Mouse (Mus musculus): Measurements from ENCODE around the gene Oprl1. TPM values are rescaled to one million over a fixed set of nuclear protein-coding genes. Genes with fewer than 3 reads are reported as not detected.

The Oprl1 gene
- polyA plus RNA-seq, 1 experiment from 2014 or later: 5.0 TPM

DNA sequence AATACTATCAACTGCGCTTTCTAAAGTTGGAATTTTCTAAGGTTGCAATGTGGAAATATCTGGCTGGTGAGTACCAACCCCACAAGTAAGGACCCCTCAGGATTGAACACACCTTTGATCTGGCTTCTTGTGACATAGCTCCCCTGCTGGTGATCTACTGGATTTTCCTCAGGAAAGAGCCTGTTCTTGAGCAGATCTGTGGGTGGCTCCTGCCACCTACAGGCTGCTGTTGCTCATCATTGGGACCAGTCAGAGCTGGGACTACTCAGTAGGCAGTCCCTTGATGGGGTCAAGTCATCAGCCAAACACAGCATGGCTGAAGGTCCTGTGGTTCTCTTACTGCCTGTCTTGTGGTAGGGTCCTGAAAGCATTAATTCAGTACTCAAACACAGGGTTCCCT lies 36.0 kb upstream of the Oprl1 start:
- peaks cover 28% of the 10 kb centered on the region for H3K4me1 ChIP-seq
- H3K4me2 ChIP-seq: no peak overlapping the region
- H3K36me3 ChIP-seq: no peaks in the 10 kb centered on the region
- WGBS: 38% methylated on average over 1 of the region's 1 CpGs
- no peak overlapping the region for H3K4me3 ChIP-seq
- no peaks in the 10 kb centered on the region for H3K9me3 ChIP-seq
- H3K27me3 ChIP-seq (replicated peaks): peaks cover 13% of the 10 kb centered on the region
- ATAC-seq (ENCODE audit: extremely low read depth, insufficient number of reproducible peaks, low FRiP score, low TSS enrichment): 0 out of 2 replicates have a peak, but pooled peaks have one; percentile 35
- no peak overlapping the region for H3K27ac ChIP-seq (replicated peaks)
- no peak overlapping the region for H3K9ac ChIP-seq

DNA sequence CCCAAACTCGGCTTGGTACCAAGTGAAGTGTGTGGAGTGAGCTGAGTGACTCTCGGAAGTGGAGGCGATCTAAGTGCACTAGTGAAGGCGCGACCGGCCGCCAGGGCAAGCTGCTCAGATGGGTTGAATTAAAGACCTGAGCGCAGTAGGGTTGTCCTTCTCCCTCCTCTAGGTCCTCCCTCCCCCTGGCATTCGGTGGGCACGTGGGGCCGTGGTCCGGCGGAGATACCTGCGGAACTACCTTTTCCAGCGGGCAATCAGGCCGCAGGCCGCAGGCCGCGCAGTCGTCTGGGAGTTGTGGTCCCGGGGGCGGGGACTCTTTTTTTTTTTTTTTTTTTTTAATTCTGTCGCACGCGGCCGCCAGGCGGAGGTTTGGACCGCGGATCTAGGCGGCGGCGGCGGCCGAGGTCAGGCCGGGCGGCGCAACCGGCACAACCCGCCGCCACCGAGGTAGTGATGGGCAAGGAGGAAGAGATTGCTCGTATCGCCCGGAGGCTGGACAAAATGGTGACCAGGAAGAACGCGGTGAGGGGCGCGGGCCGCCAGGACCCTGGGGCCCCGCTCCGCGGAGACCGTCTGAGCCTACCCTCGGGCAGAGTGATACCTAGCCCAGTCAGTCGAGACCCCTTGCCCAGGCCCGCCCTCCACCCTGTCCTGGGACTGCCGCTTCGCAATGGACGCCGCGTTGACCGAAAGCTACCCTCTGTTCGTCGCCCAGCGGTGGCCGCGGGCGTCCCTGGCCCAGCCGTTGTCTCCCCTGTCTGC lies 34.7 kb upstream of the Oprl1 start, which contains the start of gene Tcea2:
TSS of gene Tcea2 (plus strand) at position 360 of the 765 bp plus-strand sequence.
- Histone ChIP-seq H3K4me3 (peak within 1 kb of the TSS; percentile 80), H3K4me2 (peak within 1 kb of the TSS; percentile 94), H3K4me1 (peaks cover 27% of the 10 kb centered on the region), H3K9ac (peak within 1 kb of the TSS; percentile 96), H3K9me3 (no peaks in the 10 kb centered on the region), H3K36me3 (no peaks in the 10 kb centered on the region), H3K27me3 (replicated peaks) (peaks cover under 1% of the 10 kb centered on the region; the same call in 1 of the 2 replicates), H3K27ac (replicated peaks) (peak within 1 kb of the TSS; percentile 67)
- peak; percentile 31; the same call in 1 of the 2 replicates for ATAC-seq (ENCODE audit: extremely low read depth, insufficient number of reproducible peaks, low FRiP score, low TSS enrichment)
- WGBS: under 1% methylated on average over 51 of the region's 69 CpGs

DNA sequence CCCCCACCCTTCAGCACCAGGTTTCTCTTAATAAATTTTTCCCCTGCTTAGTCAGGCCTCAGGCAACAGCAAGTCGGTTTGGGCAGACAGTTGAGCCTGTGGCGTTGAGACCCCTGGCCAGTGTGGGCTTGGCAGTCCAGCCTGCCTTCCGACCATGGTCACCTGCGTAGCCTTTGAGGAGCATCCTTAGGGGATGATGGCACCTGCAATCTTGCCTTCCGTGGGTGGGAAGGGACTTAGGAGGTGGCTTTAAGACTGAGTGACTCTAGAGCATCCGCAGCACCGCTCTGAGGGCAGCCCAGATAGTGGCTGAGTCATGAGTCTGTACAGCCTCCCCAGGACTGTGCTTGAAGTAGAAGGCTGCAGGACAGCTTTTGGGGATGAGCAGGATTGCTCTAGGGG lies 34.1 kb upstream of the Oprl1 start:
- Histone ChIP-seq H3K9ac (peak overlapping the region; percentile 96), H3K9me3 (no peaks in the 10 kb centered on the region), H3K27ac (replicated peaks) (peak overlapping the region; percentile 63), H3K4me3 (peak overlapping the region; percentile 80), H3K4me1 (peaks cover 21% of the 10 kb centered on the region), H3K4me2 (peak overlapping the region; percentile 94), H3K36me3 (peaks cover 2% of the 10 kb centered on the region), H3K27me3 (replicated peaks) (no peaks in the 10 kb centered on the region)
- no peak for ATAC-seq (ENCODE audit: extremely low read depth, insufficient number of reproducible peaks, low FRiP score, low TSS enrichment)
- WGBS: 17% methylated on average over 7 of the region's 7 CpGs

DNA sequence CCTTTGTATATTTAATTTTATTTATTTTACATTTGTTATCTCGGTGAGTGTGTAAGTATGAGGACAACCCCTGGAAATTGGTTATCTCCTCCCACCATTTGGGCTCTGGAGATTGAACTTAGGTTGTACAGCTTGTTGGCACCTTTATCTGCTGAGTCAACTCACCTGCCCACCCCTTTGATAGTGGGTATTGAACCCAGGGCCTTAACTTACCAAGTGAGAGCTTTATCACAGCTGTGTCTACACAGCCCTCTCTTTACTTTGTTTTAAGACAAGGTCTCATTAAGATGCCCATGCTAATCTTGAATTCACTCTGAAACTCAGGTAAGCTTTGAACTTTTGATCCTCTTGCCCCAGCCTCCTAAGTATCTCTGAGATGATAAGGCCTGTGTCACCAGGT lies 32.8 kb upstream of the Oprl1 start:
- no peak overlapping the region for H3K9ac ChIP-seq
- H3K9me3 ChIP-seq: no peaks in the 10 kb centered on the region
- 71% methylated on average over 1 of the region's 1 CpGs for WGBS
- peaks cover 16% of the 10 kb centered on the region for H3K4me1 ChIP-seq
- H3K4me2 ChIP-seq: no peak overlapping the region
- peaks cover 15% of the 10 kb centered on the region for H3K36me3 ChIP-seq
- H3K27me3 ChIP-seq (replicated peaks): no peaks in the 10 kb centered on the region
- ATAC-seq (ENCODE audit: extremely low read depth, insufficient number of reproducible peaks, low FRiP score, low TSS enrichment): no peak
- no peak overlapping the region for H3K4me3 ChIP-seq
- H3K27ac ChIP-seq (replicated peaks): no peak overlapping the region

DNA sequence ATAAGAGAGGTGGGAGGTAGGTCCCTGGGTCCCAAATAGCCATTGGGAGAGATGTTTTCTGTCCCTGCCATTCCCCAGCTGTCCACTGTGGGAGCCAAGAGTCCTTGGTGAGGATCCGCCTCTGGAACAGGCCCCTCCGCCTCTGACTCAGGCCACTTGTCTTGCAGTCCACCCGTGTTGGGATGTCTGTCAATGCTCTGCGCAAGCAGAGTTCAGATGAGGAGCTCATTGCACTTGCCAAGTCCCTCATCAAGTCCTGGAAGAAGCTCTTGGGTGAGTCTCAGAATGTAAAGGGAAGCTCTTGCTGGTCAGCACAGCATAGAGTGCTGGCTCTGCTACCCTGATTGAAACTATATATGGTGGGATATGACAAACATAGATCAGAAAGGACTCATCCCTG lies 31.4 kb upstream of the Oprl1 start:
- no peak overlapping the region for H3K4me2 ChIP-seq
- H3K4me1 ChIP-seq: peaks cover 16% of the 10 kb centered on the region
- no peak overlapping the region for H3K27ac ChIP-seq (replicated peaks)
- no peaks in the 10 kb centered on the region for H3K27me3 ChIP-seq (replicated peaks)
- ATAC-seq (ENCODE audit: extremely low read depth, insufficient number of reproducible peaks, low FRiP score, low TSS enrichment): no peak
- H3K9me3 ChIP-seq: no peaks in the 10 kb centered on the region
- H3K9ac ChIP-seq: no peak overlapping the region
- H3K4me3 ChIP-seq: no peak overlapping the region
- 49% methylated on average over 4 of the region's 4 CpGs for WGBS
- H3K36me3 ChIP-seq: peaks cover 29% of the 10 kb centered on the region

DNA sequence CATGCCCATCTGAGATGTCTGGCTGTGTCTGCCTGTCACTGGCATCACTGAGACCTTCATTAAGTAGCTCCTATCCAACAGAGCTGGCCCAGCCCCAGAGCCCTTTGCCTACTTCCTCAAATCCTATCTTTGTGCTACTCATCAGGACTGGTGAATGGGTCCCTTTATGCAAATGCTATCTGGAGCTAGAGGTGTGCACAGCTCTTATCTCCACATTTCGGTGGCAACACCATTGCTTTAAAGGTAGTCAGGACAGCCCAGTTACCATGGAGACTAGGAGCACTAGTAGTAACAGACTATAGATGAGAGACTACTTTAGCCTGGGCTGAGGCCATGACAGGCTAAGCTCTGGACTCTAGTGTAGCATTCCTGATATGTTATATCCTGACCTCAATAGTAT lies 30.1 kb upstream of the Oprl1 start:
- WGBS: 71% methylated on average over 1 of the region's 1 CpGs

DNA sequence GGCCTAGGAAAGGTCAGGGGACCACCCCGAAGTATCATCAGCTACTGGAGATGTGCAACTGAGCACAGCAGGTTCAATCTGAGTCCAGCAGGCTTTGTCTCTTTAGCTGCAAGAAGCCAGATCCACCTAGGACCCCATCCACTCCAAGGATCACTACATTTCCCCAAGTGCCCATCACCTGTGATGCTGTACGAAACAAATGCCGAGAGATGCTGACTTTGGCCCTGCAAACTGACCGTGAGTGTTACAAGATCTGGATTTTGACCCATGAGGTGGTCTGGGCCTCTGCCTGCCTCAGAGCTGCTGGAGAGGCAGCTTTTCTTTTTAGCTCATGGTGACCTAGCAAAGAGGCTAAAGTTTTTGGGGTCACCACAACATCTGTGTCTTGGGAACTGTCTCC lies 29.1 kb upstream of the Oprl1 start:
- Histone ChIP-seq H3K36me3 (peaks cover 40% of the 10 kb centered on the region), H3K4me3 (no peak overlapping the region), H3K9ac (no peak overlapping the region), H3K27me3 (replicated peaks) (no peaks in the 10 kb centered on the region), H3K27ac (replicated peaks) (no peak overlapping the region), H3K4me2 (no peak overlapping the region), H3K9me3 (no peaks in the 10 kb centered on the region), H3K4me1 (peaks cover 18% of the 10 kb centered on the region)
- 84% methylated on average over 4 of the region's 4 CpGs for WGBS
- ATAC-seq (ENCODE audit: extremely low read depth, insufficient number of reproducible peaks, low FRiP score, low TSS enrichment): no peak

More for the DNA sequence above, 30.1 kb upstream of the Oprl1 start:
- Histone ChIP-seq H3K4me1 (peaks cover 11% of the 10 kb centered on the region), H3K9me3 (no peaks in the 10 kb centered on the region), H3K27ac (replicated peaks) (no peak overlapping the region), H3K9ac (no peak overlapping the region), H3K4me3 (no peak overlapping the region), H3K27me3 (replicated peaks) (no peaks in the 10 kb centered on the region), H3K36me3 (peaks cover 40% of the 10 kb centered on the region), H3K4me2 (no peak overlapping the region)
- ATAC-seq (ENCODE audit: extremely low read depth, insufficient number of reproducible peaks, low FRiP score, low TSS enrichment): no peak

DNA sequence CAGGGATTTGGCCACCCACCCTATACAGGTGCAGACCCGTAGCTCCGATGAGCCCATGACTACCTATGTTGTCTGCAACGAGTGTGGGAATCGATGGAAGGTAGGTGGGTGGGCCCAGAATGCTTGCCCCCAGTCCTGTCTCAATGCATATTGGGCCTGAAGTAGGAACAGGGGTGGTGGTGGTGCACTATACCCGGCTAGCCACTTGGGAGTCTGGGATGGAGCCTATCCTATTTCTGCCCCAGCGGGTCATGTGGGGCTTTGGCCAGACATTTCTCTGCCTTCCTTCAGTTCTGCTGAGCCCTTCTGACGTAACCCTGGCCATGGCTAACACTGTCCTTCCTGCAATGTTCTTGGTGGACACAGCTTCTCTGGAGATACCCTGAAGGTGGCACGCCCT lies 27.2 kb upstream of the Oprl1 start:
- H3K27me3 ChIP-seq (replicated peaks): no peaks in the 10 kb centered on the region
- no peak overlapping the region for H3K4me2 ChIP-seq
- 90% methylated on average over 8 of the region's 8 CpGs for WGBS
- H3K36me3 ChIP-seq: peaks cover 40% of the 10 kb centered on the region
- no peak for ATAC-seq (ENCODE audit: extremely low read depth, insufficient number of reproducible peaks, low FRiP score, low TSS enrichment)
- no peak overlapping the region for H3K4me3 ChIP-seq
- H3K9me3 ChIP-seq: no peaks in the 10 kb centered on the region
- no peak overlapping the region for H3K27ac ChIP-seq (replicated peaks)
- peaks cover 13% of the 10 kb centered on the region for H3K4me1 ChIP-seq
- H3K9ac ChIP-seq: no peak overlapping the region

DNA sequence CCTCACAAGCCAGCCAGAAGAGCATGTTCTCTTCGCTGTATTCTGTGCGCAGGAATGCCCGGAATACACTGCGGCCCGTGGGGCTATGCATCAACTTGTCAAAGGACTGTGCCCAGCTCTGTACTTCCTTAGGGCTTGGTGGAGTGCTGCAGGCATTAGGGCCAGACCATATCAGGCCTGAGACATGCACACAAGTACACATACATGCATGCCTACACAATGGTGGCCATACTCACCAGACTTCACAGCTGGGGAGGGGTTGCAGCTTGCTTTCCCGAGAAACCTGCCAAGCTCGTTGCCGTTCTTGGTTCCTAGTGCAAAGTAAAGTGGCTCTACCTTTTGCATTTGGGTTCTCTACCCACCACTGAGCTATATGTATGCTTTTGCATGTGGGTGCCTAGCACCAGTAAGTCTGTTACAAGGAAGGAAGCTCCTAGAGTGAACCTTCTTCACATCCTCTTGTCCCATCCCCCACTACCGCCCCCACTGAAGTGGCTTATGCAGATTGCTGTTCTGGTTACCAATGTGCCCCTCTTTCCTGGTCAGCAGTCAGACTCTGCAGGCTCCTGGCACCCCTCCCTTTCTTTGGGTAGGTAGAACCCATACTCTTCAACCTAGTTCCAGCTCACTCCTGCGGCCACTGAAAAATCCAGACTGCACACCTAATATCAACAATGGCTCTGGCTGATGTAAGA lies 25.2 kb upstream of the Oprl1 start:
- ATAC-seq (ENCODE audit: extremely low read depth, insufficient number of reproducible peaks, low FRiP score, low TSS enrichment): no peak
- no peak overlapping the region for H3K27ac ChIP-seq (replicated peaks)
- H3K9me3 ChIP-seq: no peaks in the 10 kb centered on the region
- H3K9ac ChIP-seq: no peak overlapping the region
- no peak overlapping the region for H3K4me3 ChIP-seq
- no peak overlapping the region for H3K4me2 ChIP-seq
- H3K4me1 ChIP-seq: peaks cover 26% of the 10 kb centered on the region
- peaks cover 40% of the 10 kb centered on the region for H3K36me3 ChIP-seq
- WGBS: 82% methylated on average over 10 of the region's 10 CpGs
- no peaks in the 10 kb centered on the region for H3K27me3 ChIP-seq (replicated peaks)

DNA sequence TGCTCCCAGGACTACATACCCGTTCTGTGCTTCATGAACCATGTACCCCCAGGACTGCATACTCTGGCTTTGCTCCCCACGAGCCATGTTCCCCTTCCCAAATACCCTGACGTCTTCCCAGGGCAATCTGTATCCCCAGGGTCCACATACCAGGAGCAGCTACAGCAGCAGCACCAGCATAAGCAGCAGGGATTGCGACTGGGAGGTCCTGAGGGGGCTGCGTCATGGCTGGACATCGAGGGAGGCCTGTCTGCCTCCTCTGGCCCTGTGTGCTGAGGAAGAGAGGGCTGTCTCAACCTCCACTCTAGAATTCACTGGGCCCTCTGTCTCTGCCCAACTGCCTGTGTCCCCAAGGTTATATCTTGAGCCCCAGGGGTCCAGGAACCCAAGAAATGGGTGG lies 23.7 kb upstream of the Oprl1 start:
- H3K9ac ChIP-seq: no peak overlapping the region

DNA sequence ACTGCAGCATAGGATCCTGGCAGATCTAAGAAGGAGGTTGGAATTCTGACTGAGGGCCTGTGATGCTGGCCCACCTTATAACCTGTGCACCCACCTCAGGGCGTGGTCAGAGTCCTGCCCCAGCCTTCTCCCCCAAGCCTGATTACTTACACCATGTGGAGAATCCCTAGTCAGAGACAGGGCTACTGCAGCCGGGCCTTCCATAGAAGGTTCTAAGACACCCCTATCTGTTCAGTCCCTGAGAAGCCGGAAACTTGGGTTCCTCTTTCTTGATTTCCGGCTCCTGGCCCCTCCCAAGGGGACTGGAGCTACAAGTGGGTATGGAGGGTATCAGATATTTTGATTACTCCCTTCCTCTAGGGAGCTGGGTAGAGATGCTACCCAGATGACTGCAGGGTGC lies 23.2 kb upstream of the Oprl1 start:
- Histone ChIP-seq H3K27me3 (replicated peaks) (peaks cover 9% of the 10 kb centered on the region), H3K4me2 (no peak overlapping the region), H3K4me3 (no peak overlapping the region), H3K27ac (replicated peaks) (no peak overlapping the region), H3K4me1 (peaks cover 26% of the 10 kb centered on the region), H3K9ac (no peak overlapping the region), H3K36me3 (peaks cover 30% of the 10 kb centered on the region), H3K9me3 (no peaks in the 10 kb centered on the region)
- WGBS: 75% methylated on average over 4 of the region's 4 CpGs
- no peak for ATAC-seq (ENCODE audit: extremely low read depth, insufficient number of reproducible peaks, low FRiP score, low TSS enrichment)

More for the DNA sequence above, 23.7 kb upstream of the Oprl1 start:
- Histone ChIP-seq H3K27ac (replicated peaks) (no peak overlapping the region), H3K4me1 (peaks cover 26% of the 10 kb centered on the region), H3K4me2 (no peak overlapping the region), H3K36me3 (peaks cover 34% of the 10 kb centered on the region), H3K4me3 (no peak overlapping the region), H3K9me3 (no peaks in the 10 kb centered on the region), H3K27me3 (replicated peaks) (0 out of 2 replicates have a peak, but pooled peaks cover 6% of the 10 kb centered on the region)
- WGBS: 84% methylated on average over 6 of the region's 6 CpGs
- ATAC-seq (ENCODE audit: extremely low read depth, insufficient number of reproducible peaks, low FRiP score, low TSS enrichment): no peak

All from heart, embryonic 13.5 days (tissue).